Mouse (Mus musculus) right cerebral cortex, adult 18-20 months (tissue): ENCODE measurements around the gene Hist1h2bg.
"Not testable (repeated sequence)": the region's sequence is repeated elsewhere in the genome, so short reads cannot be mapped to it uniquely, and the experiment has no call there.

Experiments used
- DNase-seq: peaks from one replicate; pipeline ENCODE4 v3.0.0; 2022; ENCODE audit warnings: mixed read lengths

Gene Hist1h2bg

DNA sequence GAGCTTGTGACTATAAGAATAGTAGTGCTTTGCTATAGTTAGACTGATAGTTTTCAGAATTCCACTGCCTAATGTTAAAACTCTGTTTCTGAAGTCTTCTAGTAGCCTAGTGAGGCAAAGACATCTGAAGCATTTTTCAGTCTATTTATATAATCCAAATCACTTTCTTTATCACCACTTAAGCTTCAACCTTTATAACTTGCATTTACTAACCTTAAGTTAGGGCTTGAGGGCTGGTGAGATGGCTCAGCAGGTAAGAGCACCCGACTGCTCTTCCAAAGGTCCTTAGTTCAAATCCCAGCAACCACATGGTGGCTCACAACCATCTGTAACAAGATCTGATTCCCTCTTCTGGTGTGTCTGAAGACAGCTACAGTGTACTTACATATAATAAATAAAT is 31.4 kb upstream of the Hist1h2bg start:
- DNase-seq, result not testable (repeated sequence)

DNA sequence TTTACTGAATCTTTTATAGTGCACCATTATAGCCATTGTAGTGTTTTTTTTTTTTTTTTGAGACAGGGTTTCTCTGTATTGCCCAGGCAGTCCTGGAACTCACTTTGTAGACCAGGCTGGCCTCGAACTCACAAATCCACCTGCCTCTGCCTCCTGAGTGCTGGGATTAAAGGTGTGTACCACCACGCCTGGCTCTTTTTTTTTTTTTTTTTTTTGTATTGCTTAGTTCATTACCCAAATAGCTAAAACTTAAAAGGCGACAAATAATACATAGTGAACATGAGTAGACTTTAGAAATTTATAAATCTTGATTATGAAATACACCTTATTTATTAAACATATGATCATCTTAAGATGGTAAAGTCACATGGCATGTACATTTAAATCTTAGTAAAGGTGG is 29.7 kb upstream of the Hist1h2bg start:
- no peak for DNase-seq

DNA sequence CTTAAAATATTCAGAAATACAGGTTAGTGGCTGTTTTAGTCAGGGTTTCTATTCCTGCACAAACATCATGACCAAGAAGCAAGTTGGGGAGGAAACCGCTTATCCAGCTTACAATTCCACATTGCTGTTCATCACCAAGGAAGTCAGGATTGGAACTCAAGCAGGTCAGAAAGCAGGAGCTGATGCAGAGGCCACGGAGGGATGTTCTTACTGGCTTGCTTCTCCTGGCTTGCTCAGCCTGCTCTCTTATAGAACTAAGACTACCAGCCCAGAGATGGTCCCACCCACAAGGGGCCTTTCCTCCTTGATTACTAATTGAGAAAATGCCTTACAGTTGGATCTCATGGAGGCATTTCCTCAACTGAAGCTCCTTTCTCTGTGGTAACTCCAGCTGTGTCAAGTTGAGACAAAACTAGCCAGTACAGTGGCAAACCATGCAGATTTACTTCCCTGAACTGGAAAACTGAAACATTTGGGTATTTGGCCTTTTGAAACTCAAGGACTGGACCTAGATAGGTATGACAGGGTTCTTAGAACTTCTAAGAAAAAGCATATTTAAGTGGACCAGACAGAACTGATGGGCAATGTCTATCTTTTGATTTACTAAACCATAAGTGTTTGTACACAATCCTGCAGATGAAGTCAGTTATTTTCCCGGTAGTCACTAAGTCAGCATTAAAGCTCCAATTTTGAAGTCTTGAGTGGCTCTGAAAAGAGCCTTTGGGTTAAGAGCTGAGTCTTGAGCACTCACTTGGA is 28.8 kb upstream of the Hist1h2bg start:
- DNase-seq, result not testable (repeated sequence)

DNA sequence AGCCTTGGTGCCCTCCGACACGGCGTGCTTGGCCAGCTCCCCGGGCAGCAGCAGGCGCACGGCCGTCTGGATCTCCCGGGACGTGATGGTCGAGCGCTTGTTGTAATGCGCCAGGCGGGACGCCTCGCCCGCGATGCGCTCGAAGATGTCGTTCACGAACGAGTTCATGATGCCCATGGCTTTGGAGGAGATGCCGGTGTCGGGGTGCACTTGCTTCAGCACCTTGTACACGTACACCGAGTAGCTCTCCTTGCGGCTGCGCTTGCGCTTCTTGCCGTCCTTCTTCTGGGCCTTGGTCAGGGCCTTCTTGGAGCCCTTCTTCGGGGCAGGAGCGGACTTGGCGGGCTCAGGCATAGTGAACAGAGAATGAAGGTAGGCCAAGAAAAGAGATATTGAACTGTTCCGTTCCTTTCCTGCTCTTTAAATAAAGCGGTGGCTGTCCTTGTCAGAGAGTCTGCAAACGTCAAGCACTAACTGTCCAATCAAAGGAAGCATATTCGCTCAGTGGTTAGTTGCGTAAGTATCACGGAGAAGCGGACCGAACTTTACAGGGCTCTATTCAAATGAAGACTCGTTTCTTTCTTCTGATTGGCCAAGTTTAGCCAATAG is 28.1 kb upstream of the Hist1h2bg start, which contains the start of gene Hist1h2bh:
Gene Hist1h2bh, minus strand, starts transcription at position 394 of the 609 bp plus-strand sequence.
- peak; percentile 89 for DNase-seq

DNA sequence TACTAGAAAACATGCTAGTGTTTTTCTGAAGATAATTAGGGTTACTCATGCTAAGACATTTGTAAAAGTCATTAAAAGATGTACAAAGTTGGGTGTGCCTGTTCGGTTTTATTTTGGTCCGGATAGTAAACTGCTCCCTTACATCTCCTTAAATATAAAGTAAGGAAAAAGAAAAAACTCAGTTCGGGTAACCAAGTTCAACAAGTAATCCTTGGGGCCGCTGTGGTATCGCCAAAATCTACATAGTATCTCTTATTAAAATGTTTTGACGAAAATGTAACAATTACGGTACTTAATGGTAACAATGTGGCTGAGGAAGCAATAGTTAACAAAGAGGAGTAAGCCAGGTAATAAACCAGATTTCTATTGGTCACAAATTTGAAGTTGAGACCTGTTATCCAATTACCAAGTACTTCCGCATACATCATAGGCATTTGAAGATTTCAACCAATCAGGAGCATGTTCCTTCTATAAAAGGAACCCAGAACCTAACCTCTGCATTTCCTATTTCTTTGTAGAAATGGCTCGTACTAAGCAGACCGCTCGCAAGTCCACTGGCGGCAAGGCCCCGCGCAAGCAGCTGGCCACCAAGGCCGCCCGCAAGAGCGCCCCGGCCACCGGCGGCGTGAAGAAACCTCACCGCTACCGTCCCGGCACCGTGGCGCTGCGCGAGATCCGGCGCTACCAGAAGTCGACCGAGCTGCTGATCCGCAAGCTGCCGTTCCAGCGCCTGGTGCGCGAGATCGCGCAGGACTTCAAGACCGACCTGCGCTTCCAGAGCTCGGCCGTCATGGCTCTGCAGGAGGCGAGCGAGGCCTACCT is 27.0 kb upstream of the Hist1h2bg start, which contains the start of gene Hist1h3f:
Gene Hist1h3f, plus strand, starts transcription at position 88 of the 822 bp plus-strand sequence.
- DNase-seq, result peak; percentile 83

DNA sequence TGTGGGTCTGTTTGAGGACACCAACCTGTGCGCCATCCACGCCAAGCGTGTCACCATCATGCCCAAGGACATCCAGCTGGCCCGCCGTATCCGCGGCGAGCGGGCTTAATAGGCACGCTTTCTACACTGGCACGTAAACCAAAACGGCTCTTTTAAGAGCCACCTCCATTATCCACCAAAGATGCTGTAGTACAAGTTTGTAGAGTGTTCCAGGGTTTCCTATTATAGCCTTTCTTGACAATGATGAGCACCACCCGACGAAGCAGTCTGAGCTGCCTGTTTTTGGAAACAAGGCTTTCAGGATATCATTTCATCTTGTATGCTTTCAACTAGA is 26.4 kb upstream of the Hist1h2bg start:
- not testable (repeated sequence) for DNase-seq

DNA sequence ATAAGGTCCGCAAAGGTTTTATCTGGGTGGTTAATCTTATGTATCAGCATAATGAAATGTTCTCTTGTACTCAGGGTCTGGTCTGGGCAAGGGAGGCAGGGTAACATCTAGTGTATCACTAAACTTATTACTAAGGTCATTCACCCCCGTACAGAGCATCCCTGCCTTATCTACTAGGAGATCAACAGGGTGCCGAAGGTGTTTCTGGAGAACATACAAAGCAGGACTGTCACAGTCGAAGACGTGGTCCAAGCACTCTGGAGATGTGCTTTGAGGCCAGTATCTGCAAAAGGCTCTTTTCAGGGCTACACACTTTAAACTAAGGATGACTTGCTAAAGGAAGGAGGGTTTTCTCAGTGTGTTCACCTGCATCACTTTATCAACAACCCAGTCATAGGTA is 24.5 kb upstream of the Hist1h2bg start:
- DNase-seq, result no peak

DNA sequence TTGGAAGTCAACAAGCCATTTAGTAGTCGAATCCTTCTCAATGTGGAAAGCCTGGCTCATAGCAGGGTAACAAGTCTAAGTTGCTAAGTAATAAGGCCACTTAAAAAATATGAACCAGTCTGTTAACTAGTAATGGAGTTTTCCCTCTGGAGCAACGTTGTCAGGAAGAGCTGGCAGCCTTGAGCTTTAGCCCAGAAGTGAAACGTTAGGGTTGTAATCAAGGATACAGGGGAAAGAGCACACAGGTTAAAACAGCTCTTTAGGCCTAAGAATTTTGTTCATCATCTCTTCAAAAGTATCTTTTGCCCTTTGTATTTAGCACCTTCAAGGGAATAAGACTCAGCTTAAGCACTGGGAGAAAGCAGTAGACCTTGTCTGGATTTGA is 20.4 kb upstream of the Hist1h2bg start:
- no peak for DNase-seq

DNA sequence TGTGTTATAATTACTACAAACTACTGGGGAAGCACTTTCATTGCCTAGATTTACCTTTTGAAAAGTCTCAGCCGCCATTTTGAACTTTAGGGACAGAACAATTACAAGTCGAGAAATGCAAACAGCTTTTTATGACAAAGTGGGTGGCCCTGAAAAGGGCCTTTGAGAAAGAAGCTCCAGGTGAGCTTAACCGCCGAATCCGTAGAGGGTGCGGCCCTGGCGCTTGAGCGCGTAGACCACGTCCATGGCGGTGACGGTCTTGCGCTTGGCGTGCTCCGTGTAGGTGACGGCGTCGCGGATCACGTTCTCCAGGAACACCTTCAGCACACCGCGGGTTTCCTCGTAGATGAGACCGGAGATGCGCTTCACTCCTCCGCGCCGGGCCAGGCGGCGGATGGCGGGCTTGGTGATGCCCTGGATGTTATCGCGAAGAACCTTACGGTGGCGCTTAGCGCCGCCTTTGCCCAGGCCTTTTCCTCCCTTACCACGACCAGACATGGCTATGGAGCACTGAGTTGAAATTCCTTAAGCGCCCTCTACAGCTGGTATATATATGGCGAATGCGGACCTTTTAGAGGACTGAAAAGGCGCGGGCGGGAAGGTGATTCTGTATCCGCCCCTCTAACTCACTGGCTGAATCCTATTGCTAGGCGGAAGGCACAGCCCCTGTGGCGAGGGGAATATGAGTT is 19.9 kb upstream of the Hist1h2bg start, which contains the start of gene Hist1h4f:
Gene Hist1h4f, minus strand, starts transcription at position 503 of the 689 bp plus-strand sequence.
- peak; percentile 93 for DNase-seq

DNA sequence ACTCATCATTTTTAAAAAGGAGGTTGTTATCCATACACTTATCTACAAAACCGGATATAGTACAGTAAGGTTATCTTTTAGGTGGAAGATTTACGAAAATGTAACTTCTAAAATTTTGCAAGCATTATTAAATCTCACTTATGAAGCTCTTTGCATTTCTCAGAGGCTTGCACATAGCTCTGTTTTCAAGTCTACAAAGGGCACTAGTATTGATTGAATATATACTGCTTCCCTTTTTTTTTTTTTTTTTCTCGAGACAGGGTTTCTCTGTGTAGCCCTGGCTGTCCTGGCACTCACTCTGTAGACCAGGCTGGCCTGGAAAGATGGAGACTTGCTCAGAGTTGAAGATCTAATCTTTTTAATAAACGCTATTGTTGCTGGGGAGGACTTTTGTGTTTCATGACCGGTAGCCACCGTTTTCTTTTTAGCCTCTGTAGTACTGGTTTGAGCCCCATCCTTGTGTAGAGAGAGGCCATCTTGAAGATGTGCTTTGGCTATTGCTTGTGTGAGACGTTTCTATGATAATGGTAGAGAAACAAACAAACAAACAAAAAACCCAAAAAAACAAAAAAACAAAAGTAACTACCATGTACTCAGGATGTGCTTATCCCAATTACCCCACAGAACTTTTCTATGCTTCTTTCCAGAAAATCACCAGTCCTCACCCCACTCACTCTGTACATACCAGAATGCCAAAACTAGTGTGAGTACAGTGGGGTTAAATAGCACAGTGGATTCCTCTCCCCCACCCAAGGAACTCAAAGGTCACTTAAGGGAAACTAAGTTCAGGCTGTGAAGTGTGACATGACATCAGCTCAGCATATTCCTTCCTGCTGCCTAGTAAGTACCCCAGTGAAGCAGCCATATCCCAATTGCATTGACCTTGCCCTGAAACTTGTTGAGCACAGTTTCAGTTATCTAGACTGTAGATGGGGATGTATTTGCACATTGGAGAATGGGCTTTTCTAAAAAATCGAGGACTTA is 19.0 kb upstream of the Hist1h2bg start:
- no peak for DNase-seq

DNA sequence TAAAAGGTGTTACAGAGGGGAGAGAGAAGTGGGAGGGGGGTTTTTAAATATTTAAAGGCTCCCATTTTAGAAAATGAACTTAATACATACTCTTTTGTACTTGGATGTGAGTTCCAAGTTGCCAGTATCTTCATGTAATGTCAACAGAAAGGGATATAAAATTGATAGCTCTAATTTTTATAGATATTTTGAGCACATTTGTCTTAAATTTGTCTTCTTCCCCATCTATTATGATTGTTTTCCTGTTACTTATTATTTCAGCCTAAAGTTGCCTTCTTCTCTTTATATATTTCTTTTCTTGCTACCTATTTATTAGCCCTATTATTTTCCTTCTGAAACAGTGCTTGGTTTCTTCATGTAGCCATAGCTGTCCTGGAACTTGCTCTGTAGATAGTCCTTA is 18.2 kb upstream of the Hist1h2bg start, which contains the start of gene Hist1h1d:
Gene Hist1h1d, plus strand, starts transcription at position 301 of the 400 bp plus-strand sequence.
- DNase-seq, result no peak

DNA sequence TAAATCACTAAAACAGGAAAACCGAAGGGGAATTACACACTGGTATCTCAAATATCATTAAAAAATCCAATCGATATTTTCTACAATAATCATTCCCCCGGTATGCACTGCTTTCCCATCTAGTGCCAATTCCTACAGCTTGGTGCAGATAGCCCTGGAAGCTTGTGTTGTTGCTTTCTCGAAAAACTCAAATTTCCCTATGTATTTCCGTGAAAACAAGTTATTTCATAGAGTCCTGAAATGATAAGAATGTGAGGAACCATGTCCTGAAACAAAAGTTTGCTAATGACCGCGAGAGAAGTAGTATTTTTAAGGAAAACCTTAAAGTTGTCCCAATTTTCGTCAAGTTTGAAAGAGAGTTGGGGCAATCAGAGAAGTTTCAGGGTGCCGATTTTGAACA is 16.8 kb upstream of the Hist1h2bg start:
- DNase-seq, result no peak

DNA sequence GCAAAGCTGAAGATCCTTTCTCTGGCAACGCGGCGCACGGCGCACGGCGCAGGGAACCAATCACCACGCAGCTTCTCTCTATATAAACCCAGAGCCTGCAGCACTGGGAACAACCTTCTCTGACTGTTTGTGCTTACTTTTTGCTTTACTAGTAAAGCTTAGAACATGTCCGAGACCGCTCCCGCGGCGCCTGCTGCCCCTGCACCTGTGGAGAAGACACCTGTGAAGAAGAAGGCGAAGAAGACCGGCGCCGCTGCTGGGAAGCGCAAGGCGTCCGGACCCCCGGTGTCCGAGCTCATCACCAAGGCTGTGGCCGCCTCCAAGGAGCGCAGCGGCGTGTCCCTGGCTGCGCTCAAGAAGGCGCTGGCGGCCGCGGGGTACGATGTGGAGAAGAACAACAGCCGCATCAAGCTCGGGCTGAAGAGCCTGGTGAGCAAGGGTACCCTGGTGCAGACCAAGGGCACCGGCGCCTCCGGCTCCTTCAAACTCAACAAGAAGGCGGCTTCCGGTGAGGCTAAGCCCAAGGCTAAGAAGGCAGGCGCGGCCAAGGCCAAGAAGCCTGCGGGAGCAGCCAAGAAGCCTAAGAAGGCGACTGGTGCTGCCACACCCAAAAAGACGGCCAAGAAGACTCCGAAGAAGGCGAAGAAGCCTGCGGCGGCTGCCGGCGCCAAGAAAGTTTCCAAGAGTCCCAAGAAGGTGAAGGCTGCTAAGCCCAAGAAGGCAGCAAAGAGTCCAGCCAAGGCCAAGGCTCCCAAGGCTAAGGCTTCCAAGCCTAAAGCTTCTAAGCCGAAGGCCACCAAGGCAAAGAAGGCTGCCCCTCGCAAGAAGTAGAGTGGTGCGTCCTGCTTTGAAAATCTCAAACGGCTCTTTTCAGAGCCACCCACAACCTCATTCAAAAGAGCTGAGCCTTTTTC is 16.0 kb upstream of the Hist1h2bg start:
- DNase-seq, result peak; percentile 86

DNA sequence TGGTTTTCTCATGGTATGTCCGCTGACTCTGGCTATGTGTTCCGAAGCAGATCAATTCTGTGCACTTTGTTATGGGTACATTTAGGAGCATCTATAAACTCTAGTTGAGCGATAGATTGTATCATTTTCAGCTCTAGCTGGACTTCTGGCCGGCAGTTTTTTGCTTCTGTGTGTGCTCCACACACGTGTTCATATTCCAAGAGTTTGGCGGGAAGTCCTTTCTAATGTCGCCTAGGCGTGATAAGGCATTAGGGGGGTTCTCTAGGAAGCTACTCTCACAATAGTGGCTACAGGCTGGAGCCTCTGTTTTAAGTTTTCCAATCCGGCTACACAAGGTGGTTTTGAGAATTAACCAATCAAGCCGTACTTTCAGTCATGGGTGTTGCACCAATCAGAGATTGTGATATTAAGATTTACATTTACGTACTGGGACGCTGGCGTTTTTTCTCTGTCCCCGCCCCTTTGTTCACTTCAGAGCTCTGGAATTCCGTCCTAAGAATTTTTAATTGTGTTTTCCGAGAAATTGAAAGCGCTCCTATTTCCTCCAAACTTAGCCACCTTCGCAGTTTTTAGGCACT is 15.3 kb upstream of the Hist1h2bg start:
- DNase-seq, result peak; percentile 80

DNA sequence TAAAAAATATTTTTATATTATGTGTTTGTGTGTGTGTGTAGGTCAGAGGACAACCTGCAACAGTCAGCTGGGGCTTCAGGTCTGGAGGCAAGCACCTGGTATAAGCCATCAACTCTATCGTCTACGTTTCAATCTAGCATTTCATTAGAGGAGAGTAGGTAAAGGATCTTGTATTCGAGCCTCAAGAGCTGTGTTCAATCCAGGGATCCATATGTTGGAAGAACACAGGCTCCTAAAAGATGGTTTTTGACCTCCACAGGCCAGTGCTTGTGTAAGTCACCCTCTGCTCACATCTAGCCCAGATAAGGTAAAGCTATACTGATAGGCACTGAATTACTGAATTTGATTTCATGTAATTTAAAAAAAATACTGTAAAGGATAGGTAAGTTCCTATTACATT is 14.3 kb upstream of the Hist1h2bg start:
- DNase-seq, result no peak

DNA sequence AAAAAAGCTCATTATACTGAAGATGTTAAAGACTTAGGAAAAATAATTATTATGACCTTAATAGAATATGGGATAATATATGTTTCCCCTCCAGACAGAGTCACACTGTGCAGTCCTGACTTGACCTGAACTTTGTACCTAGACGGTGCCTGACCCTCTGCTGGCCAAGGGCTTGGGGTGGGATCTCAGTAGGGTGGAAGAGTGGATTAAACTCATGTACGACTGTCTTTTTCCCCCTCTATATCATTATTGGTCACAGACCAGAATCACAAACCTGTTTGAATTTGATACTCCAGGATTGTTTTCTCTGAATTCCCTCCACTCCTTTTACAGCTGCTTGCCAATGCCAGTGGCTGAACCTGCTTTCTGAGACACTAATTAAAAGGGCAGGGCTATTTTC is 10.5 kb upstream of the Hist1h2bg start:
- DNase-seq, result not testable (repeated sequence)

DNA sequence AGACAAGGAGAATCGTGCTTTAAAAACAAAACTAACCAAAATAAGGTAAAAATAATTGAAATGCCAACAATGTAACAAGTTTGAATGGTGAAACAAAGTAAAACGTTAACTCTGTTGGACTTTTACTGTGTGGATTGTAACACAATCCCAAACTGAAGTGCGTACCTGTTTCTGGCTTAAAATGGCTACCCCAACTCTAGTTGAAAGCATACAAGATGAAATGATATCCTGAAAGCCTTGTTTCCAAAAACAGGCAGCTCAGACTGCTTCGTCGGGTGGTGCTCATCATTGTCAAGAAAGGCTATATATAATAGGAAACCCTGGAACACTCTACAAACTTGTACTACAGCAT is 9.7 kb upstream of the Hist1h2bg start:
- DNase-seq, result not testable (repeated sequence)

DNA sequence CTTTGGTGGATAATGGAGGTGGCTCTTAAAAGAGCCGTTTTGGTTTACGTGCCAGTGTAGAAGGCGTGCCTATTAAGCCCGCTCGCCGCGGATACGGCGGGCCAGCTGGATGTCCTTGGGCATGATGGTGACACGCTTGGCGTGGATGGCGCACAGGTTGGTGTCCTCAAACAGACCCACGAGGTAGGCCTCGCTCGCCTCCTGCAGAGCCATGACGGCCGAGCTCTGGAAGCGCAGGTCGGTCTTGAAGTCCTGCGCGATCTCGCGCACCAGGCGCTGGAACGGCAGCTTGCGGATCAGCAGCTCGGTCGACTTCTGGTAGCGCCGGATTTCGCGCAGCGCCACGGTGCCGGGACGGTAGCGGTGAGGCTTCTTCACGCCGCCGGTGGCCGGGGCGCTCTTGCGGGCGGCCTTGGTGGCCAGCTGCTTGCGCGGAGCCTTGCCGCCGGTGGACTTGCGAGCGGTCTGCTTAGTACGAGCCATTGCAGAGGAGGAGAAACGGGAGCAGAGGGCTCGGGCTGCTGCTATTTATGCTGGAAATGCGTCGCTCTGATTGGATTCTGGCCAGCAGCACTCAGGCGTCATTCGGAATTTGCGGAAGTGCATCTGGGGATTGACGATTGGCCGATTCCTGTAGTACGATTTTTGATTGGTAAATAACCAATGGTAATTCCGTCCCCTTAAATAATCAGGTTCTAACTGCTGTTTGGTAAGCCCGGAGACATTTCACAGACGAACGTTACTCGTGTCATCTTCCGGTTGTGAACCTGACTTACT is 9.1 kb upstream of the Hist1h2bg start, which contains the start of gene Hist1h3e:
Gene Hist1h3e, minus strand, starts transcription at position 487 of the 777 bp plus-strand sequence.
- DNase-seq, result peak; percentile 93
